Mouse (Mus musculus) G1E (cell line): ENCODE results near the gene Pipox.

Experiments
- CTCF ChIP-seq: IDR thresholded peaks from 2 replicates; pipeline ENCODE4 v1.5.1; 2012; ENCODE audit warnings: low read depth, low read length, inconsistent platforms, mixed read lengths
- GATA1 ChIP-seq: IDR thresholded peaks from 2 replicates; pipeline ENCODE4 v1.6.1; 2012; ENCODE audit warnings: borderline replicate concordance, low read length, inconsistent platforms, mixed read lengths
- POLR2AphosphoS5 ChIP-seq: IDR thresholded peaks from 2 replicates; pipeline ENCODE4 v1.6.1; 2012; ENCODE audit warnings: low read depth, low read length, inconsistent platforms; ENCODE audit not compliant: insufficient replicate concordance

DNA sequence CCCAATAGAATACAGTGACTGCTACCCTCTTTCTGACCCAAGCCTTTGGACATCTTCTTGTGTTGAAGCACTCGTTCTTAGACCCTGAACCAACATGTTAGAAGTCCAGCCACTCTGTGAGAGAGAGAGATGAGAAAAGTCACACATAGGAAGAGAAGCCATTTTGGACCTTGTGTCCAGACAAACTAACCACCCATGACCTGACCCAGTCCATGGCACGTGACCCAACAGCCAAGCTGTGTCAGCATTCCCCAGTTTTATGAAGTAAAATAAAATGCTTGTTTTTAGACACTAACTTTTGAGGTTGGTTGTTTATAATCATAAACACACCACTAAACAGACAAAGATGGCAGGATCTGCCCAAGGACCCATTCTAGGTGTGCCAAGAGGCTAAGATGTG, 1.1 kb upstream of the Pipox start:
- TF ChIP-seq CTCF (no peak), GATA1 (no peak), POLR2AphosphoS5 (no peak)
